Mouse (Mus musculus) embryo, embryonic 9.5 days (tissue): ENCODE measurements around the gene Adamts18.
"Not testable (repeated sequence)": the region's sequence is repeated elsewhere in the genome, so short reads cannot be mapped to it uniquely, and the experiment has no call there.

Experiments used
- DNase-seq: peaks from one replicate; pipeline ENCODE4 v3.0.0-alpha.2; 2017; ENCODE audit errors: extremely low spot score

Adamts18 gene

DNA sequence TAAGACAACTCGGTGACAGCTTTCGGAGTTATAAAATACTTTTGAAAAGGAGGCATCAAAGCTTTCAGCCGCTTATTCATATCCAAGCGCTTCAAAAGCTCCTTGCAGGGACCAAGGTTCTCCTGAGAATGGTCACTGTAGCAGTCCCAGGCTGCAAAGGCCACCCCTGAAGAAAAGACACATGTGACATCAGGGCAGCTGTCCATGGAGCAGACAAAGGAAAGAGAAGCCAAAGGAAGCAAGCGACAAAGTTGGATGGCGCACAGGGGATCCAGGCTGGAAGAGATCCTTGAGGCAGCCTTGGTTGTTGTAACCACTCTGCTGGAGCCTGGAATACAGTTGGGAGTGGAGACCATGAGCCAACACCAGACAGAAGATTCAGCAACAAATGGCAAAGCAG is 10.3 kb downstream of the Adamts18 start:
- no peak for DNase-seq

DNA sequence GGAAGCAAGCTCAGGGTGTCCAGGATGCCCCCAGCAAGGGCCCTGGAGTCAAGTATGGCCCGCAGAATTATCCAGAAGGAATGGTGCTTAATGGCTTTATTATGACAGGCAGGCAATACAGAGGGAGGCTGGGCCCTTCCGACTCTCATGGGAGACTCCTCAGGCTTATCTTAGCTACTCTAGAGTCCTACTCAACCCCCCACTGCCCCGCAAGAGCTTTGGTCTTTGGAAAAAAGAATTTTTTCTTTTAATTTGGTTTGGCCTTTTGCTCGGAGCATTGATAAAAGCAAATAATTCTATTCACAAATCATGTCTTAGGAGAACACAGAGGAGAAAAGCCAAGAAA is 11.0 kb downstream of the Adamts18 start:
- DNase-seq, result no peak

DNA sequence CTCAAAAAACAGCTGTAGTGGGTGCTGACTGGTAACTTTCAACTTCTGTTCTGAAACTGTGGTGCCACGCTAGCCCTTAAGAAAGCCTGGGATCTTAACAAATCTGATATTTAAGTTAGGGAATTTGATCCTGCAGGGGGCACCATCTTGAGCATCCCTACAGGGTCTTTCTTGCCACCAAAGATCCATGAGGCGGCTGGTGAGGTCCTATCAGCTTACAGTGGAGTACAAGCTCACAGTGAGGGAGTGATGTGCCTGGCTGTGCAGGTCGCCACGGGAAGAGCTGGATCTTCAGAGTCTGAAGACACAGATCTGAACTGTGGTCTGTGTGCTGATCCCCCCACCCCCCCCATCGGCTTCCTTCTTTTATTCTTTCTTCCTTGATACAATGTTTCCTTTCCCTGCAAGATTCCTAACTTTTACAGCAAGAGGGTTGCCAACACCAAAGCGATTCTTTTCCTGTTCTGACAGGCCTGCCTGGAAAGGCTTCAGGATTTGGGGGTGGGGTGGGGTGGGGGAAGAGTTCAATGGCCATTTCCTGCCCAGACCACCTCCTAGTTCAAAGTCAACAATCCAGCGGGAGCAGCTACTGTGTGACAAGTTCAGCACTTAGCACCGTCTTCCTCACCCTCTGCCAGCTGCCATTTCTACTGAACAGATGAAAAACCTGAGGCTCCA is 11.5 kb downstream of the Adamts18 start:
- no peak for DNase-seq

DNA sequence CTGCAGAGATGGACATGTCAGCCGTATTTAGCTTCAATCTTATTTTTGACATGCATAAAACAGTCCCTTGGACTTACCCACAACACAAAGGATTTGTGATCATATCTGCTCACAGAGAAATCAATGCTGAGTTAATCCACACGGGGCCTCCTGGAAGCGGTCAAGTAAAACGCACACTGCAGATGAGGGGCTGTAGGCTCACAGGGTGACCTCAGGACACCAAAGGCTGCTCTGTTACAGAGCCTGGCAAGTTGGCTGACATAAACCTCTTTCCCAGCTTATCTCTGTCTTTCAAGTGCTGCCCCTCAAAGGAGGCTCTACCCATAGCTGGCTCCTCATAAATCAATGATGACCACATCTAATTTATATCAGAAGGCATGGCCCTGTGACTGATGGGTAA is 14.9 kb downstream of the Adamts18 start:
- DNase-seq, result no peak

DNA sequence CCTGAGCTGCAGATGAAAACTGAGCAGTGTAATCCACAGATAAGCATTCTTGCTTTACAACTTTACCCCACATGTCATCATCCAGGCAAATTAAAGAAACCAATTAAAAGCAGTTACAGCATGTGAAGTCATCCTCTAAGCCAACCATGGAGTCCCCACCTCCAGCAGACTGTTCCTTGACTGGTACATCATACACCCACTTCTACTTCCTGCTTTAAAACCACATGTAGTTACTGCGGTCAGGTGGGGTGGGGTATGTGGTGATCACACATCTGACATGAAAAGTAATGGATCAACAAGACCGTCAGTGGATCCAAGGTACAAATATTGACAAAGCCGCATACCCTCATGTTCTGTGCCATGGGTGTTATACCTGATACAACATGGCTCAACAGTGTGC is 21.3 kb downstream of the Adamts18 start:
- no peak for DNase-seq

DNA sequence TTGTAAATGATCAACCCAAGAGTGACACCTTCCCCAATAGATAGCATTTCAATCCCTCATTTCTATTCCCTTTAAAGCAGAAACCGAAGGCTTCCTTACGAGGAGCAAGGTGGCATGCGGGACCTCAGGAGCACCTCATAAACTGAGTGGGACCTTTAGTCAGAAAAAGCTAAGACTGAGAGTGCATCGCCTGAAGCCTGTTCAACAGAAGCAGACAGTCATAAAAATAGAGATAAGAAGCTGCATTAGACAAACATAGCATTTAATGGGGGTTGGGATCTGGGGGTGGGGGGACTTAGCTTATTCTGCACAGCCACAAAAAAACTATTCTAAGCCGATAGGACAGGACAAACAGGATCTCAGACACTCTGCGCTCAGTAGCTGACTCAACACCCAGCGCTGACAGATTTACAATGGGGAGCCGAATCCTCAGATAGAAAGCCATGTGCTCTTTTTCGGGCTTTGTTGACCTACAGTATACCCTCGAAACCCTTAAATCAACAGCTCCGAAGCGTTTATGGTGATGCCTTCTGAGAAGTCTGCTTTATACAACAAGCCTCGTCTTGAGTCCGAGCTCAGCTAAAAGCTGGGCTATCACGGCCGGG is 27.5 kb downstream of the Adamts18 start:
- no peak for DNase-seq

DNA sequence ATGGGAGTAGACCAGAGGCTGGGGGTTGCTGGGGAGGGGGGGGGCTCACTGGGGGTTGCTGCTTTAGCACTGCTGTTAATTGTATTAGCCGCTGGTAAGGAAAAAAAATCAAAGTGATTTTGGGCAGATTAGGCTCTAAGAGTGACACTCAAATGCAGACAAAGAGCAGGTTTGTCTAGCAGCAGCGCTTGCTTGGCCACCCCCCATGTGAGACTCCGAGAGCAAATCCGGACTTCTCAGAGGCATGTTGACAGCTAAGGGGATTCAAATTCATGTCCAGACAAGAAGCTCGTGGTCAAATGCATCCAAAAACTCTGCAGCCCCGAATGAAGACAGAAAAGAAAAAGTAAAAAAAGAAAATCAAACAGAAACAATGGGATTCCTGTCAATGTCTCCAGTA is 34.6 kb downstream of the Adamts18 start:
- no peak for DNase-seq

DNA sequence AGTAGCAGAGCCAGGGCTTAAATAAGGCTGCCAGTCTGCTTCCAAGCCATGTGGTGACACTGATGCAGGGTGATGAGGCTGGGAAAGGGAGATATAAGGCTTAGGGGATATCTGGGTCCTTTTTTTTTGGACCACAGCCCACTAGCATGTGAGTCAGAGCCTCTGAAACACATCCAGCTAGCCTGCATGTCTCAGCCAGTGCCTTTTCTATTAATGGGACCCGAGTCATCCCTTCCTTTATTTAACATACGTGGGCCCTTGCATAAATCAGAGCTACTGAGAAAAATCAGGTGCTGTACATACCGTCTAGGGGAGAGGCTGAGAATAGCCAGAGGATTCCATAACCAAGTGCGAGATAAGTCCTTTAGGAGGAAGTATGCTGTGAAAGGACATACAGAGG is 37.0 kb downstream of the Adamts18 start:
- no peak for DNase-seq

DNA sequence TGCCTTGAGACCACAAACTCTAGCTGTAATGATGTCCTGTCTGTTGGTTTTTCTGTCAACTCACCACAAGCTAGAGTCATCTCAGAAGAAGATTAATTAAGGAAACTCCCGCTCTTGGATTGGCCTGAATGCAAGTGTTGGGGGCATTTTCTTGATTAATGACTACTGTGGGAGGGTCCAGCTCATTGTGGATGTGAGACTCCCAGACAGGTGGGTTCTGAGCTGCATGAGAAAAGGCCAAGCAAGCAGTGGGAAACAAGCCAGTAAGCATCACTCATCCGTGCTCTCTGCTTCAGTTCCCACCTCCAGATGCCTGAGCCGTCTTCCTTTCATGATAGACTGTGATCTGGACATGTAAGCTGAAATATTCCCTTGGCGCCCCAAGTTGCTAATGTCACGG is 38.6 kb downstream of the Adamts18 start:
- no peak for DNase-seq

DNA sequence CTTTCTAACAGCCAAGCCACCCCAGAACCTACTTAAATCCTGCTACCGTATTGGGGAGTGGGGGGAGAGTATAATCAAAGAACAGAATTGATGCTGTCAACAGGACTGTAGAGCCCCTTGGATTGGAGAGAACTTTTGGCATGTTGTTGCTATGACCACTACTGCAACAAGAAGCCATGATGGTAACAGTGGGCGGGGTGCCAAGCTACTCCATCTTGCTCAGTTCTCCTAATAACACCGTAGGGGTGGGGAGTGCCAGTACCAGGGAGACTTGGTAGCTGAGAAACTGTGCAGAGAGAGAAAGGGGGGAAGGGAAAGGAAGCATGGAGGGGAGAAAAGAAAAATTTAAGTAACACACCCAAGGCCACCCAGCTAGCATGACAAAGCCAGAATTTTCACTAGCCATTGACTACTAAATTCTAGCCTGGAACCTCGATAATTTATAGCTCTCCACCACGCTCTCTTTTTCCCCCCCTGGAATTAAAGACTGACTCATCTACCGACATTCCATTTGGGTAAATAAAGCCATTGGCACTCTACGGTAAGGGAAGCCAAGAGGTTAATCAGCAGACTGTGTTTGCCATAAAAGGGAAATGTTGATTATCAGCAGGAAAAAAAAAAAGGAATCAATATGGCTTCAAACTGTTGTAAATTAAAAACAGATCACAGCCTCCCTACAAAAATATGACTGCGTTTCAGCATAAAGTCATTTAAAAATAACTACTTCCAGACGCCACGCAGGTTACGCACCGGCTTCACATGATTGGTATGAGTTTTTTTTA is 44.5 kb downstream of the Adamts18 start:
- no peak for DNase-seq

DNA sequence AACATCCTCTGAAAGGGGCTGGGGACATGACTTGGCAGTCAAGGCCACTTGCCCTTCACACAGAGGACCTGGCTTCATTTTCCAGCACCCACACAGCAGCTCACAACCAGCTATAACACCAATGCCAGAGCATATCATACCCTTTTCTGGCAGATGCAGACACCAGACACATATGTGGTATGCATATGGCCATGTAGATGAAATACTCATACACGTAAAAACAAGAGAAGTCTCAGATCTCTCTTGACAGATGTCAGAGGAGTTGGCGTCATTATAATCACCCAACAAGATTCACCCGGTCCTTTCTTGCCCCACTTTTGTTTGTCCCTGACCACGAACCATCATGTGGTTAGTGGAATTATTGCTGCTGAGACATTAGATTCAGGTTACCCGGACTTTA is 47.0 kb downstream of the Adamts18 start:
- no peak for DNase-seq

DNA sequence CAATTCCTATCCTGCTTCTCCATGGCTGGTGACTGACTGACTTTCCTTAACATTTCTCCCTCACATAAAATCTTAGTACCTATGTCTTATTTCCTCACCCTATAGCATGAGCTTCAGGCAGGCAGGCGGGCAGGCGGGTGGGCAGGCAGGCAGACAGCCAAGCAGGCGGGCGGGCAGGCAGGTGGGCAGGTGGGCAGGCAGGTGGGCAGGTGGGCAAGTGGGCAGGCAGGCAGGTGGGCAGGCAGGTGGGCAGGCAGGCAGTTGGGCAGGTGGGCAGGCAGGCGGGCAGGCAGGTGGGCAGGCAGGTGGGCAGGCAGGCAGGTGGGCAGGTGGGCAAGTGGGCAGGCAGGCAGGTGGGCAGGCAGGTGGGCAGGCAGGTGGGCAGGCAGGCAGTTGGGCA is 48.0 kb downstream of the Adamts18 start:
- not testable (repeated sequence) for DNase-seq

DNA sequence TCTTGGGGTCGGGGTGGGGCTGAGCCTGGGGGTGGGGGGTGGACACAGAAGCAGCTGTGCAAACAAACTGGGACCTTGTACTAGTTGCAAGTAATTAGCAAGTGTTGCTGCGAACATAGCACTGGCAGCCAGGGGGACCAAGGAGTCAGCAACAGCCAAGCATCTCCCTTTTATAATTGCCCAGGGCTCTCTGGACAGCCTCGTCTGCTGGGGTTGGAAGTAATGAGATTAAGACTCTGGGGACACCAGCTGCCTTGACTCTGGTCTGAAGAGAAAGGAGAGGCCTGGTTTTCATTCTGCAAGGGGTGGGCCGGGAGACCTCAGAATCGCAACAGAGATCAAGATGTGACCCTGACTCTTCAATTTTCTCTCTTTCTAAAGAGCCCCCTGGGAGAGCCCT is 49.0 kb downstream of the Adamts18 start:
- DNase-seq, result peak; percentile 29

DNA sequence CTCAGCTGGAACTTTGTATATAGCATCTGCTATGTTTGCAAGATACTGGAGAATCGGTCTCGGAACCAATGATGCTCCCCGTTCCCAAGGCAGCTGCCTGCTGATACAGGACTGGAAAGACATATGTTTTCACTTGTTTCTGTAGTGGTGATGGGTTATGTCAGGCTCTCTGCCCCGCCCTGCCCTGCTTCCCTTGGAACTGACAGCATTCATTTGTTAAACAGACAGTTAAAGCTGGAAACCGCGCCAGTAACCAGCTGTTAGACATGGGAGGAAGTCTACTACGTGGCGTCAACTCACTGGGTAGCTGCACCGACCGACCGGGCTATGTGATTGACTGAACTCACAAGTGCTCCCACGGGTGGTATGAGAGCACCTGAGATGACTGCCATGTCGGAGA is 56.7 kb downstream of the Adamts18 start:
- DNase-seq, result peak; percentile 30

DNA sequence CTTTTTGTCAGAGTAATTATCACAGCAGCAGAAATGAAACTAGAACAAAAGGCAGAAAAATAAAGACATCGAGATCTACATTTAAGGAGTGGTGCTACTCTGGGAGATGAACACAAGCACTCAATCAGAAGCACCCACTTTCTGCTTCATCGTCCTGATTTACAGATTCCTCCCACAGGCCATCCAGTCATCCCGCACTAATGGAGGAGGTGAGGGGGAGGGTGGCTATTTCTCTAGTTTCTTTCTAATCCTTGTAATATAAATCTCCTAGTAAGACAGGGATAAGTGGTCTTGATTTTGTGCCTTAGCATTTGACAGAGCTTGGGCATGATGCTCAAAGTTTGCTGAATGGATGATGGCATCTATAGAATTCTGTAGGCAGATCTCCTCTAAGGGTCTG is 57.5 kb downstream of the Adamts18 start:
- no peak for DNase-seq

DNA sequence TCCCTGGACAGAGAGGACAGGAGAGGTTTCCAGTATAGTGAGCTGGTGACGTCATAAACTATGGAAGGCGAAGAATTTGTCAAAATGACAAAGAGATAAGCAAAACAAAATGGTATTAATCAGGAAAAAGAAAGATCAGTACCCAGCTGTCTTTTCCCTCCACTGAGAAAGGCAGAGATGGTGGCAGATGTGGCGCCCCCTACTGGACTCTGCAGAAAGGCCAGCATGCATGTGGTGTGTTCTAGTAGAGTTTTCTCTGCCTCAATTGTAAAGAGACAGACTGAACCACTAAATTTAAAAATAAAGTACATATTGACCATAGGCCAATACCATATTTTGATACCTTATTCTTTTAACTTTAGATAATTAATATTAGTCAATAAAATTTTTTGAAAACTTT is 64.8 kb downstream of the Adamts18 start:
- DNase-seq, result no peak

DNA sequence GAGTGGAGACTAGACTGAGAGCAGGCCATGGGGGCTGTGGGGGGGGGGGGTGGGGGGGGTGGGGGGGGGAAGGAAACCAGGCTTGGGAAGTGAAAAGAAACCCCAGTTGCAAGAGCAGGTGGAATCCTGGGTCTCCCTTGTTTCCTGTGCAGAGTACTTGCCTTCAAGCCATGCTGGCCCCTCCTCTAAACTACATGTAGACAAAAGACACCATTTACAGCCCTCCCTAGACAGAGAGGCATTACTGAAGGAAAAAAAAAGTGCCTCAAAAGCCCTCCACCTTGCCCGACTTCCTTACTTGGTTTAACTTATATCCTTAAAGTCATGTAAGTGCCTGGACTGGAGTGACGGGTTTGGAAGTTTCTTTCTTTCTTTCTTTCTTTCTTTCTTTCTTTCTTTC is 67.0 kb downstream of the Adamts18 start:
- DNase-seq, result no peak

DNA sequence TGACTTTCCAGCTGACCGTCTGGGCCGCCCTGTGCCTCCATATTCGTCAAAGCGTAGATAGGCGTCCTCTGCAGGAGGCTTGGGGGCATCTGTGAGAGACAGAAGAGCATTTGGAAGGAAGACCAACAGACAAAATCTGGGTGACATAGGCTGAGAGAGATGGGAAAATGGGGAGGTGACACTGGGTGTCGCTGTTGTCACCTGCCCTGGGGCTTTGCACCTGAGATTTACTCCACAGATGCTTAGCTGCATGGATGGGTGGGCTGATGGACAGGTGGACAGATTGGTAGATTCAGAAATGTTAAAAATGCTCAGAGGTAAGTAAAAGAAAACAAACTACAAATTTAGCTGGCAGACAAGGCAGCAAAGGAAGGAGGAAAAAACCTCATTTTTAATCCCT is 73.2 kb downstream of the Adamts18 start:
- no peak for DNase-seq

DNA sequence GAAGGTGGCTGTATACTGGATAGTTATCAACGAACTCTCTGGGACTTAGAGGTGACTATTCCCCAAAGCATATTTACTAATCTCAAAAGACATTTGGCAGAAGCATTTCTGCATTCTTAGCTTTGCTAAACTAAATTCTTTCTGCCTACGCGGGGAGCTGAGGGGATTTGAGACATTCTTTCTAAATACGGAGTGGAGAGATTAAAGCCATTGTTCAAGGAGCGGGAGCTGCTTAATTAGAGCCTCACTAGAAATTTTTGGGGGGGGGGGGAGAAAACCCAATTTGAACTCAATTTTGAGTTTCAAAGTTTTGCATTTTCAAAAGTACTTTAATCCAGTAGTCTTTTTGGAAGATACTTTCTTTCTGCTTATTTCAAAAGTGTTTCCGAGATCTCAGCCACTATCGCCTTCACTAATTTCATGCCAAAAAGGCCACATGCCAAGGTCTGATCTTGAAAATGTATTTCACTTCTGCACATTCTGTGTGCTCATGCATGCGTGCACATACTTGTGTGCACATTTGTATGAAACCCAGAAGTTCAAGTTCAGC is 79.6 kb downstream of the Adamts18 start:
- no peak for DNase-seq

DNA sequence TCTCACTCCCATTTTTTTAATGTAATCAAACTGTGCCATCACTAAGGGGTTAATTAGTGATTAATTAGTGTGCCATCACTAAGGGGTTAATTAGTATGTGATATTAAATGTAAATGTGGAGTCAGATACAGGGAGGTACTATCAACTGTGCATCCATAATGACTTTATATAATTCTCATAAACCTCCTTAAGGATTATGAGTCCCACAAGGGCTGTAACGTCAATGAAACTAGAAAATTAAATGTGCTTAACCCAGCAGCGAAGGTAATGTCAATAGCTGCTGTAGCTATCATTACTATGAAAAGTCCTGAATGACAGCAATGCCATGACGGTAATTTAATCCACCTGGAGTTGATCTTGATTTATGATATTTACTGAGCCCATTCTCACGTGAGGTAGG is 83.4 kb downstream of the Adamts18 start:
- no peak for DNase-seq

DNA sequence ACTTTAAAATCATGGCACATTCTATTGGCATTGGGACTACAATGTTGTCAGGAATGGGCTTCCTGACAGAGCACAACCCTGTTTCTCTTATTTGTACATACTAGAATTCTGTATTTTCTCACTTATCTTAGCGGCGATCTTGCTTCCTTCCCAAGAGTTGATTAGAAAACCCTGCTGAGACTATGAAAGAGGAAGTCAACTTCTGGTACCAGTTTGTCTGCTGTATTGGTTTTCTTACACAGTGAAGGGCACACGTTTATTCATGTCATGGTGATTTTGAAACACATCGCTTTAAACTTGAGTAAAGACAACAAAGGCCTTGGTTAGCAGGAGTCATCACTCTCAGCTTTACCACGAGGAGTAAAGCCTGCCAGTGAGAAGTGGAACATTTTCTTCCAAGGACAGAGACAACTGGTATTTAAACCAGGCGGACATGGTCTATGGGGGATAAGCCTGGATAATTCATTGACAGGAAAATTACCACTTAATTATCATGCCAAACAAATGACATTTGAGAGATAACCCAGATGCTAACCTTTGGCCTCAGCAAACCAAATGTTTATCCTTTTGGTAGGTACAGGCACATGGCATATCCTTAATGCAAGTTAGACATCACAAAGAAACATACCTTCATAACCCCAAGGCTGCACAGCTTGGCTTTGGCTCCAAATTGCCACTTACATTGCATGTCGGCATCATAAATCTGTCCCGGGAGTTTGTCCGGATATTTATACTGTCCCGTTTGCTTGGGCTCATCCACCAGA is 84.8 kb downstream of the Adamts18 start:
- peak; percentile 38 for DNase-seq

DNA sequence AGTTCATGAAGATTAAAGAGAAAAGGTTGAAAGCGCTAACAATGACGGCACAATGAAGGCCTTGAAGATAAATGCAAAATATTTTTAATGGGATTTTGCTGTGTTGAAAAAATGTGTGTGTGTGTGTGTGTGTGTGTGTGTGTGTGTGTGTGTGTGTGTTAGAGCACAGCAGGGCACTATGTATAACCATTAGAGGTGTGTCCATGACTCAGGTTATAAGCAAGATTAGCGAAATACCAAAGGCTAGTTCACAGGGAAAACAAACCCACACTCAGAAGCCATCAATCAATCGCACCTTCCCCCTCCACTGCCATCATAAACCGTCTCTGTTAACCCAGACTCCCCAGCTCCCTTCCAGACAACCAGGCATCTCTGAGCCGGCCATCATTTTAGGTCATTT is 86.4 kb downstream of the Adamts18 start:
- peak; percentile 29 for DNase-seq
